Mouse (Mus musculus) adrenal gland, adult (tissue): ENCODE results near the gene Klc2.
"Not testable (repeated sequence)": the region's sequence is repeated elsewhere in the genome, so short reads cannot be mapped to it uniquely, and the experiment has no call there.

Experiments
- DNase-seq, 2 experiments: peaks; one replicate each; pipeline ENCODE4 v3.0.0; 2022 to 2023; ENCODE audit warnings: low spot score in 1 of 2; ENCODE audit not compliant: inconsistent age in 2 of 2

Gene Klc2

GRCm38 (mm10) chr19:5106731-5107191 is 11.6 kb downstream of the Klc2 start, which contains the start of gene Rab1b:
Gene Rab1b, minus strand, starts transcription at chr19:5107072.
- peak; percentile 99 for DNase-seq

GRCm38 (mm10) chr19:5106074-5106473 is 12.3 kb downstream of the Klc2 start:
- DNase-seq = no peak

- peak; percentile 74 to 86 for DNase-seq
These were observed 19.8 kb downstream of the Klc2 start, which contains the start of gene Cnih2 for GRCm38 (mm10) chr19:5098363-5099143. Gene Cnih2, minus strand, starts transcription at chr19:5098521.

- no peak for DNase-seq
These were observed 20.6 kb downstream of the Klc2 start for GRCm38 (mm10) chr19:5097521-5098362.

- DNase-seq = no peak
These were observed 22.4 kb downstream of the Klc2 start for GRCm38 (mm10) chr19:5095887-5096474.

GRCm38 (mm10) chr19:5094746-5095417 is 23.5 kb downstream of the Klc2 start:
- no peak for DNase-seq

- peak; percentile 91 to 97 for DNase-seq
These were observed 24.1 kb downstream of the Klc2 start for GRCm38 (mm10) chr19:5094243-5094632.

- no peak for DNase-seq
These were observed 24.7 kb downstream of the Klc2 start for GRCm38 (mm10) chr19:5093481-5094242.

- DNase-seq = no peak
These were observed 26.3 kb downstream of the Klc2 start for GRCm38 (mm10) chr19:5092083-5092482.

- DNase-seq = no peak
These were observed 29.0 kb downstream of the Klc2 start for GRCm38 (mm10) chr19:5089324-5089723.

- DNase-seq = peak; percentile 95 to 98
These were observed 30.3 kb downstream of the Klc2 start, which contains the start of gene Yif1a for GRCm38 (mm10) chr19:5087884-5088728. Gene Yif1a, plus strand, starts transcription at chr19:5088538.

GRCm38 (mm10) chr19:5086533-5086932 is 31.8 kb downstream of the Klc2 start:
- not testable (repeated sequence) for DNase-seq

- DNase-seq = peak; percentile 61 to 84
These were observed 33.1 kb downstream of the Klc2 start, which contains the start of gene Tmem151a for GRCm38 (mm10) chr19:5085145-5085863. Gene Tmem151a, minus strand, starts transcription at chr19:5085531.

- DNase-seq = no peak
These were observed 33.6 kb downstream of the Klc2 start for GRCm38 (mm10) chr19:5084834-5085144.

GRCm38 (mm10) chr19:5083961-5084833 is 34.2 kb downstream of the Klc2 start:
- DNase-seq = no peak

GRCm38 (mm10) chr19:5082596-5082995 is 35.8 kb downstream of the Klc2 start:
- no peak for DNase-seq

- no peak for DNase-seq
These were observed 36.4 kb downstream of the Klc2 start for GRCm38 (mm10) chr19:5082005-5082404.

- DNase-seq = no peak
These were observed 39.1 kb downstream of the Klc2 start for GRCm38 (mm10) chr19:5079279-5079678.
